Mouse (Mus musculus) cerebellum, adult 11 months (tissue): ENCODE data around the gene Foxn3.
A peak's percentile ranks its signal among the peaks of the same experiment; 100 is the strongest.

Experiments used
- DNase-seq: peaks from one replicate; pipeline ENCODE4 v3.0.0; 2022

The Foxn3 gene

GRCm38 (mm10) chr12:99563219-99564059, at the start of gene Foxn3:
Gene Foxn3, minus strand, starts transcription at chr12:99563582.
- DNase-seq = peak; percentile 73

- DNase-seq = no peak
Measured at GRCm38 (mm10) chr12:99612181-99612871, 48.9 kb upstream of the Foxn3 start.

GRCm38 (mm10) chr12:99610868-99611267, 47.5 kb upstream of the Foxn3 start:
- no peak for DNase-seq

GRCm38 (mm10) chr12:99610069-99610815, 46.9 kb upstream of the Foxn3 start:
- DNase-seq = no peak

- DNase-seq = no peak
Measured at GRCm38 (mm10) chr12:99609643-99610042, 46.3 kb upstream of the Foxn3 start.

GRCm38 (mm10) chr12:99608279-99608955, 45.0 kb upstream of the Foxn3 start:
- no peak for DNase-seq

- no peak for DNase-seq
Measured at GRCm38 (mm10) chr12:99603381-99603780, 40.0 kb upstream of the Foxn3 start.

- DNase-seq = no peak
Measured at GRCm38 (mm10) chr12:99601841-99602240, 38.5 kb upstream of the Foxn3 start.

GRCm38 (mm10) chr12:99601392-99601791, 38.0 kb upstream of the Foxn3 start:
- DNase-seq = no peak

- DNase-seq = no peak
Measured at GRCm38 (mm10) chr12:99599606-99600005, 36.2 kb upstream of the Foxn3 start.

- DNase-seq = no peak
Measured at GRCm38 (mm10) chr12:99596397-99596796, 33.0 kb upstream of the Foxn3 start.

GRCm38 (mm10) chr12:99587338-99587737, 24.0 kb upstream of the Foxn3 start:
- DNase-seq = no peak

GRCm38 (mm10) chr12:99579989-99580388, 16.6 kb upstream of the Foxn3 start:
- no peak for DNase-seq

GRCm38 (mm10) chr12:99576682-99577081, 13.3 kb upstream of the Foxn3 start:
- no peak for DNase-seq

GRCm38 (mm10) chr12:99574299-99574698, 10.9 kb upstream of the Foxn3 start:
- DNase-seq = no peak

- DNase-seq = no peak
Measured at GRCm38 (mm10) chr12:99573036-99573435, 9.7 kb upstream of the Foxn3 start.

GRCm38 (mm10) chr12:99571999-99572398, 8.6 kb upstream of the Foxn3 start:
- DNase-seq = no peak

GRCm38 (mm10) chr12:99570197-99570956, 7.0 kb upstream of the Foxn3 start:
- peak; percentile 75 for DNase-seq

- no peak for DNase-seq
Measured at GRCm38 (mm10) chr12:99565606-99566005, 2.2 kb upstream of the Foxn3 start.

GRCm38 (mm10) chr12:99564301-99564910, 1.0 kb upstream of the Foxn3 start:
- no peak for DNase-seq

- DNase-seq = no peak
Measured at GRCm38 (mm10) chr12:99562867-99563189, 554 bp downstream of the Foxn3 start.
